Mouse (Mus musculus): Measurements from ENCODE around the gene Pgls.

Gene Pgls

DNA sequence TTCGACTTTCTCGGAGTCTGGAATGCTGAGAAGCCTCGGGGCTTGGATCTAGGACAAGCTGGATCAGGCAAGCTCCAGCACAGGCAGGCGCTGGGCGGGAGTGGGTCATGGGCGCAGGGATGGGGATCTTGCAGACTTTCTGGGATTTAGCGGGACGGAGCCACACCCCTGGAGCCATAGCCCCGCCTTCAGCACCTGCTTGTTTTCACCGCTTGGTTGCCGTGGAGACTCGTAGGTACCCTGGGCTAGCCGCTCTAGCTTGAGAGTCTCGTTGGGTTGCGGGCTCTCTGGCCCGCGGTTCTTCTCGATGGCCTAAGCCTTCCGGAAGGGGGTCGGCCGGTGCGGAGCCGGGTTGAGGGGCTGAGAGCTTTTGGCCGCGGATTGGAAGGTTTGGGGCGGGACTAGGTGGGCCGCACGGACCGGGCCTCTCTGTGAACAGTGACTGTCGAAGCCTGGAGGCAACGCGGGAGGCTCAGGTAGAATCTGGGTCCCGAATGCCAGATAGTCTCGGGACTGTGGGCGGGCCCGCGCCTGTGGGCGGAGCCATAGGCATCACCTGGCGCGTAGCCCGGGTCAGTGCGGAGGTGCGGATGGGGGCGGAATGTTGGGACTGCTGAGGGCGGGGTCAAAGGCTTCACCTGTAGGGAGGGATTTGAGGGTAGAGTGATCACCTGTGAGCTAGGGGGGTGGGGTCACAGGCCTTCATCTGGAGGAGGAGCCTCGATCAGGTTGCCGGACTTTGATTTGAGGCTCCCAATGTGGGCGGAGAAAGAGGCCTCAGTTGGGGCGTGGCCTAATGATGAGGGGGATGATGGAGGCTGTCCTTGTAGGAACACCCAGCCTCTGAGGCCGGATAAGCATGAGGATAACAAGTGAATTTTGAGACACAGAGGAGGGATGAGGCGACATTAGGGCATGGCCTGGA lies 22.3 kb upstream of the Pgls start:
- peak; percentile 96 for DNase-seq

DNA sequence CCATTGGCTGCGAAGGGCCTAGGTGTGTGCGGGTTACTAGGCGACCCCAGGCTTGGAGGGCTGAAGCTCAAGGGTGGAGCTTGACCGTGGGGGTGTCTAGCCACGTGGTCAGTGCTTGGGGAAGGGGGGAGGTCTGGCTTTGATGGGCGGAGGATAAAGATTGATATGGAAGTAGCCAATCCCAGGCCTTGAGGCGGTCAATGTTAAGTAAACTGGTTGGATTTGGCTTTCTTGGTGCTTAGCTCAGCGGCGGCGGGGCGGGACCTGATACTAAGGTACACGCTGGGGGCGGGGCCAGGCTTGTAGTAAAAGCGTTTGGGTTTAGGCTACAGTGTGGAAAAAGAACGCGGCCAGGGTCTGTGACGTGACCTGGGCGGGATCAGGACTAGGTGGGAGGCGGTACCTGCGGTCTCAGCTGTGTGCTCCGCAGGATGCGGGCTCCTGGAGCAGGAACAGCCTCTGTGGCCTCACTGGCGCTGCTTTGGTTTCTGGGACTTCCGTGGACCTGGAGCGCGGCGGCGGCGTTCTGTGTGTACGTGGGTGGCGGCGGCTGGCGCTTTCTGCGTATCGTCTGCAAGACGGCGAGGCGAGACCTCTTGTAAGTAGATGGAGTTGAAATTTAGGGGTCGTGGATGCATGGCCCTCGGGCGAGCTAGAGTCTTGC lies 21.6 kb upstream of the Pgls start:
- peak; percentile 98 for DNase-seq

DNA sequence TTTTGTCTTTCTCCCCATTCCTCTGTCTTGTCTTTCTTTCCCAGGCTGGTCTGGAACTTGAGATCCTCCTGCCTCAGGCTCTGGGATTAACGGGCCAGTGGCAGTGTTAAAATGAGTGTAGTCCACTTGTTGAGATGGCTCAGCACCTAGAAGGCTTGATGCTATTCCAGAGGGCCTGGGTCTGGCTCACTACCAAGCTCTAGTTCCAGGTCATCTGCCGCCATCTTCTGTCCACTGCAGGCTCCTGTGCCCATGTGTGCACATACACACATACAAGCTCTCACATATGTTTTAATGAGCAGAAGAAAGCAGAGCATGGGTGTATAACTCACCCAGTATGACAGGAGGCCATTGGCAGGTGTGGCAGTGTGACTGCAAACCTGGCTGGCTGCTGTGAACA lies 19.9 kb upstream of the Pgls start:
- DNase-seq: no peak

DNA sequence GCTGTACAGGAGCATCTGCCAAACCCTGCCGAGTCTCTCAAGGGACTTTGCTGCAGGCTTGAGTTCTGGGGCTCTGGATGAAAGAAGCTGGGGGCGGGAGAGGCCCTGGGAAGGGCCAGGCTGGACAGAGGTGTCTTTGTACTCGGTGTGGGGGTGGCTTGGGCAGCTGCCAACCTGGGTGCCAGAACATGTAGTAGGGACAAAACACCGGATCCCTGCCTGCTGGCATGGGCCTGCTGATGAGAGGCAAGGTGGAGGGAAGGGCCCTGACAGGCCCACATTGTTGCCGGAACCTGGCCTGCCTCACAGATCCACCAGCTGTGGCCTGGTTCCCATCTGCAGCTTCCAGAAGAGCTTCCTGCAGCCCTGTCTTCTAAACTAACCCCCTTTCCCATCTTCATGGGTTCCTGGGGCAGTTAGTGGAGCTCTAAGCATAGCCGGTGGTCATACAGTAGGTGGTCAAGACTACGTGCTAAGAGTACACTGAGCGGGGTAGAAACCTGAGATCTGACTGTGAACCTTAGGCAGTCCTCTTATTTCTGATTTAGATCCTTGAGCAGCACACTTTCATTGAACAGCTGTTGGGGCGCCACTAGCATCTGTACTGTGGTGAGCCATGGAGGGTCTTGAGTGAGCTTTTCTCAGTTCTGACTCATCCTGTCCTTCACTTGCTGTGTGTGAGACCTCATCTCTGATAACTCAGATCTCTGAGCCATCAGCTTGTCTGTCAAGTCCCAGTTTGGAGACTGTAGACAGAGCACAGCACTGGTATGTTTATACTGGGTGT lies 18.9 kb upstream of the Pgls start:
- DNase-seq: peak; percentile 78

DNA sequence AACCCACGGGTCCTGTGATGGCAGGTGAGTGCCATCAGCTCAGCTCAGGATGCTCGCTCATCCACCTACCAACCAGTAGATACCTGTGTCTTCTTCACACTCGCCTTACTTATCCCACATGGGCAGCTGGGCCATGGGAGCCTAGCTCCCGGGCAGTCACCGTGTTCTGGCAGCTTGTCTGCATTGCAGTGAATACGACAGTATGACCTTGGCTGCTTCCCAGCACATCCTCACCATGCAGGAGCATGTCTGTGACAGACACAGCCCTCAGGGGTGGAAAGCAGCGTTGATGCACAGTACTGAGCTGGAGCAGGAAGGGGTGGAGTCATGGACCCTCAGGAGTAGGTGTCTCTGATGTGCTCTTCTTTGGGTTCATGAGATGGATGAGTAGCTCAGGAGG lies 17.6 kb upstream of the Pgls start:
- no peak for DNase-seq

DNA sequence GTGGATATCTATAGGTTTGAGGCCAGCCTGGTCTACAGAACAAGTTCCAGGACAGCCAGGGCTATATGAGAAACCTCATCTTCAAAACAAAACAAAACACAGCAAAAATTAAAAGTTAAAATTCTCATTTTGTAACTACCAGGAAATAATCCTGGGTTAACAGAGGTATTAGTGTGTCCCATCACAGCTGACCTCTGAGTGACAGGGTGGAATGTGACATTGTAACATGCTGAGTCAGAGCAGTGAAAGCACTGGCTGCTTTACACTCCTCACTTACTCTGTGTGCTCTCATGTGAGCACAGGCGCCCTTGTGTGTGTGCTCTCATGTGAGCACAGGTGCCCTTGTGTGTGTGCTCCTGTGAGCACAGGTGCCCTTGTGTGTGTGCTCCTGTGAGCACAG lies 17.0 kb upstream of the Pgls start:
- DNase-seq: no peak

DNA sequence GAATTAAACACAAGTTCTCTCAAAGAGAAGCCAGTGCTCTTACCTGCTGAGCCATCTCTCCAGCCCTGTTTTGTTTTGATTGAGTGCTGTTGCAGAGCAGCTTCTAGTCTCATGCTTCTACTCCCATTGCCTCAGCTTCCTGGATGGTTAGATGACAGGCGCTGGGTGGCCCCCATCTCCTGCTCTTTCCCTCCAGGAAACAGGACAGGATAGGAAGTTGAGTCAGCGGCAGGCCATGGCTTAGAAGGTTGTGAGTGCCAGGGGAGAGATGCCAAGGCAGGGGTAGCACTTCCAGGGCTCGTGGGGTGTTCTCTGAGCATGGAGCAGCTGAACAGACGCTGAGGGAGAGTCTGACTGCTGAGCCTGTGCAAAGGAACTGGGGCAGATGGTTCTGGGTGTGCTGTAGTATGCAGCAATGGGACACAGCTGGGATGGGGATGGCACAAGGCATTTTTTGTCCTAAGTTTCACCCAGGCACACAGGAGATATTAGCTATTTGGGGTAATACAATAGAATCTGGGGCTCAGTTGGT lies 14.1 kb upstream of the Pgls start:
- DNase-seq: no peak

DNA sequence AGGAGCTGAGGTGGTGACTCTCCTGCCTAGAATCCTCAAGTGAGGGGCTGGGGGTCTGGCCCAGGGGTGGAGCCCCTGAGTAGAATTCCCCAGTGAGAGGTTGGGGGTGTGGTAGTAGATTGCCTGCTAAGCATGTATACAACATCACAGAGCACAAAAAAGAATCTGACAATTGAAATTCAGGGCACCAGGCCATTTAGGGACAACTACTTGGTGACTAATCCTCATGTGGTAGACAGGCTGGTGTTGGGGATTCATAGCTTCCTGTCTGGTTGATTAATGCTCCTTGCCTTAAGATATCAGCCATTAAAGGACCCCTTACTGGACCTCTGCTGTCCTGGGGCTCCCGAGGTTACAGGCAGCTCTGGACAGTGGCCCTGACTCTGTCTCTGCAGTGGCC lies 13.0 kb upstream of the Pgls start:
- DNase-seq: no peak

DNA sequence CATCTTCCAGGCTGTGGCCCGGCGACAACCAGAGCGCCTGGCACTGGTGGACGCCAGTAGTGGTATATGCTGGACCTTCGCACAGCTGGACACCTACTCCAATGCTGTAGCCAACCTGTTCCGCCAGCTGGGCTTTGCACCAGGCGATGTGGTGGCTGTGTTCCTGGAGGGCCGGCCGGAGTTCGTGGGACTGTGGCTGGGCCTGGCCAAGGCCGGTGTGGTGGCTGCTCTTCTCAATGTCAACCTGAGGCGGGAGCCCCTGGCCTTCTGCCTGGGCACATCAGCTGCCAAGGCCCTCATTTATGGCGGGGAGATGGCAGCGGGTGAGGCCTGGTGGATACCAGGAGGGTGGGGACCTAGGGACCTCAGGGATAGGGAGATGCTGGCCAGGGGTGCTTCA lies 12.5 kb upstream of the Pgls start:
- no peak for DNase-seq

DNA sequence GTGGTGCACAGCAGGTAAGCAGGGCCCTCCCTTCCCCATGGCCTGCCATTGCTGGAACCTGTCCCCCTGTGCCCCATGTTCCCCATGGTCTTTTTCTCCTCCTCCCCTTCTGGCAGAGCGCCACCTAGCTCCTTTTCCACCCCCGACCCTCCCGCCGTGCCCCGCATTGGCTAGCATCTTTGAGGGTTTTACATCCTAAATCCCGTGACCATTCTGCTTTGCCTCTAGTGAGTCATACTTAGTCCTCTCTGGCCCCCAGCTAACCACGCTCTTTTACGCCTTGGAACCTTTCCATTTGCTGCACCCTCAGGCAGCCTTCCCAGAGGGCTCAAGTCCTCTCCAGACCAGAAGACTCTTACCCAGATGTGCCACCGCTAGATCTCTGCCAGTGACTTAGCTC lies 11.8 kb upstream of the Pgls start:
- DNase-seq: no peak

DNA sequence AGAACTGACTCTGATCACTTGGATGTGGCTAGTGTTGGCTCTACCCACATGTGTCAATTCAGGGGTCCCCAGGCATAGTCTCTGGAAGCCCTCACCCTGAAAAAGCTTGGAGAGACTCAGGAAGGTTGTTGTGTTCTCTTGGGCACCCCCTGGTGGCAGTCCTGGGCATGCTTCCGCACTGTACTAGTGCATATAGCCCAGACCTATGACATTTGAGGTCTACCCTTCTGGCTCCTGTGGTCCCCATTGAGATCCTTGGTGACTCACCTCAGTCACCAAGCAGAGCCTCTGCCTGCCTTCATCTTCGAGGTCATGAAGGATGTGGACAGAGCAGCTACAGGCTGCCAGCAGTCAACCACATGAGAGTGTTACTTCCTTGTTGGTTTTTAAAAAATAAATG lies 5.1 kb upstream of the Pgls start:
- DNase-seq: peak; percentile 58

DNA sequence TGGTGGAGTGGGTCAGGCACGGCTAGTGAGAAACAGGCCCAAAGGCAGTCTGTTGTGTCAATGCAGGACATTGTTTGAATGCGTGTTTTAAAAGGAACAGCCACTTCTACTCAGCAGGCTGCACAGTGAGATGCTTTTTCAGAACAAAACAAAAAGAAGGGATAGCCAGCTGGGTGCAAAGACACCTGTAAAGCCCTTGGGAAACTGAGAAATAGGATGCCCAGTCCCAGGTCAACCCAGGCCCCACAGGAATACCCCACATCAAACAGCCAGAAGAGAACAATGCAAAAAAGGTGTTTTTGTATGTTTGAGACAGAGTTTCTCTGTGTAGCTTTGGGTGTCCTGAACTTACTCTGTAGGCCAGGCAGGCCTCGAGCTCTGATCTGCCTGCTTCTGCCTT lies 3.2 kb upstream of the Pgls start:
- no peak for DNase-seq

DNA sequence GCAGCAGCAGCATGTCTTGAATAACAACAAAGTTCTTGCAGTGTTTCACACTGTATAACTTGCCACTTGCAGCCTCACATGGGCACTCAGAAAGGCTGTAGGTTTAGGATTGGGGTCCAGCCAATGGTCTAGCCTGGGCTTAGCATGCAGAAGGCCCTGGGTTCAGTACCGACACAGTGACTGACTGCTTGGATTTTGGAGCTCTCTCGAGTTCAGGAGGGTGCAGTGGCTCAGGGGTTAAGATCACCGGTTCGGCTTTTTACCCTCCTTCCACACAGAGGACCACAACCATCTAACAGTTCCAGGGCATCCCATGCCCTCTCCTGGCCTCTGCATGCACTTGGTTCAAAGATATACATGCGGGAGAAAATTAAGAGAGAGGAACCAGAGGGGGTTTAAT lies 959 bp upstream of the Pgls start:
- no peak for DNase-seq

DNA sequence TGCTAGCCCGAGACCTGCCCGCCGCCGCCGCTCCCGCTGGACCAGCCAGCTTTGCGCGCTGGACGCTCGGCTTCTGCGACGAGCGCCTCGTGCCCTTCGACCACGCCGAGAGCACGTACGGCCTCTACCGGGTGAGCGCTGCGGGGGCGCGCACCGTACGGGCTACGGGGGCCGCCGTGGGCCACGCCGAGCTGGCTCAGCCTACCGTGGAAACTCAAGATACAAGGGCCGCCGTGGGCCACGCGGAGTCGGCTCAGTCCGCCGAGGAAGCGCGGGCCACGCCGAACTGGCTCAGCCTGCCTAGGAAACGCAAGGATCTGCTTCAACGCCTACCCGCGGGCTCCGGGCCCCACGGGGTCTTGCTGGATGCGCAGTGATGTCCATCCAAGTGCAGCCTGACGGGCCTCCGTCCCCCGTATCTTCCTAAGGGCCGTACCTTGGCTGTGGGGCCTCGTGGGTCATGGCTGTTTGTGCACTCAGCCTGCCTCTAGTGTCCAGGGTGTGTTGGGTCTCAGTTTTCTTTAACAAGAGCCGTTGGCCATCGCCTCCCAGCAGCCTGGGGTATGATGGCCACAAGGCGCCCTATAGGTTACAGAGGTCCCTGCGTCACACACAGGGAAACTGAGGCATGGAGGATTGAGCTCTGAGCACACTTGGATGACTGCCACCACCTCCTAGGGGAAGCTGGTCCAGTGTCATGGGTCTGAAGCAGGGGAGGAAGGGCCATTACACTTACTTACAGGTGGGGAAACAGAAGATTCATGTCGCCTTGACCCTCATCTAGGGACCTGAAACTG lies 596 bp downstream of the Pgls start:
- peak; percentile 90 for DNase-seq

DNA sequence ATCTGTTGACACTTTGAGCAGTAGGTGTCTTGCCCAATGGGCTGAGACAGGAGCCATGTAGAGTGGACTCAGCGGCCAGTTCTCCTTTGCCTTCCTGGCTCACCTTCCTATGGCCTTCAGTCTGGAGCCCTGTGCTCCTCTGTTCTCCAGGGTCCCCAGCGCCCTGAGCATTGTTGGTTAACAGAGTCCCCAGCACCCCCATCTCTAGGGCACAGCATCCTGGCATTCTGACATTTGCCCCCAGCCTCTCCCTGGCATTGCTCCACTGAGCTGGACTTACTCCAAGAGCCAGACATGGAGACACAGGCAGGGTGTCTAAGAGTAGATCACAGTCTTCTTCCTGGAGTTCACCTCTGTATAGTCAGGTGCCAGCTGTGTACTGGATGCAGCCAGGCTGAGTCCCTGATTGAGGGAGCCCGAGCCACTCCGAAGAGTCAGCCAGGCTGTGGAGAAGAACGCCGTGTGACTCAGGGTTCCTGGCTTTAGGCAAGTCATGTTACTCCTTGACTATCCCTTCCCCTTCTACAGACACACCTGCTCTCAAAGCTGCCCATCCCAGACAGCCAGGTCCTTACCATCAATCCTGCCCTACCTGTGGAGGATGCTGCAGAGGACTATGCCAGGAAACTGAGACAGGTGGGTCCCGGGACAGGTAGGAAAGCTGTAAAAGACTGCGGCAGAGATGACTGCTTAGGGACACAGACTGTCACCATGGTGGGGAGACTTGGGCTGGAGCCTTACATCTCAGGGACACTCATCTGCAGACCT lies 1.8 kb downstream of the Pgls start:
- no peak for DNase-seq

DNA sequence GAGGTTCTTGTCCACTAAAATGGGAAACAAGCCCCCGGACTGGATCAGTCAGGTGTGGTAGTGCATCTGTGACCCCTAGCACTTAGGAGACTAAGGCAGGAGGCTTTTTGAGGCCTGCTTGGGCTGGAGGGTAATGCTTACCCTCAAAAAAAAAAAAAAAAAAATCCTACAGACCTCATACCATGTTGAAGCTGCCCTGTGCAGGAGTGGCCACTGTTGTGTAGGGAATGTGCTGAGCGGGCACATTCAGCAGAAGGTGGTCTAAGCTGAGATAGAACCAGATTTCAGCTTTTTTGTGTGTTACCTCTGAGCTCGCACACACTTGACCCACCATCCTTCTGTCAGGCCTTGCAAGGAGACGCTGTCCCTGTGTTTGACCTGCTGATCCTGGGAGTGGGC lies 2.3 kb downstream of the Pgls start:
- DNase-seq: no peak

DNA sequence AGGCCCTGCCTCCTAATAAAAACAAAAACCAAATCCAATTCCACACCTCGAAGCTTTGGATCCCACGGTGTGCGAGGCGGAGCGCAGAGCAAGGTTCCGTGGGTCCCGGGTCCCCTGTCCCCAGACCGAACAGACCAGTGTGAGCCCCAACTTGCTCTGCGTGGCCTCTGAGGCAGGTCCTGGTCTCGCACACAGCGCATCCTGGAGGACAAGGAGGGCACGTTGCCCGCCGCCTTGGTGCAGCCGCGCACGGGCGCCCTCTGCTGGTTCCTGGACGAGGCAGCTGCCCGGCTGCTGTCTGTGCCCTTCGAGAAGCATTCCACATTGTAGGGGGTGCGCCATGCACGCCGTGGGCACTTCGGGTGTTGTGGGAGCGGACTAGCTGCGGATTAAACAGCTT lies 3.9 kb downstream of the Pgls start:
- DNase-seq: peak; percentile 92

DNA sequence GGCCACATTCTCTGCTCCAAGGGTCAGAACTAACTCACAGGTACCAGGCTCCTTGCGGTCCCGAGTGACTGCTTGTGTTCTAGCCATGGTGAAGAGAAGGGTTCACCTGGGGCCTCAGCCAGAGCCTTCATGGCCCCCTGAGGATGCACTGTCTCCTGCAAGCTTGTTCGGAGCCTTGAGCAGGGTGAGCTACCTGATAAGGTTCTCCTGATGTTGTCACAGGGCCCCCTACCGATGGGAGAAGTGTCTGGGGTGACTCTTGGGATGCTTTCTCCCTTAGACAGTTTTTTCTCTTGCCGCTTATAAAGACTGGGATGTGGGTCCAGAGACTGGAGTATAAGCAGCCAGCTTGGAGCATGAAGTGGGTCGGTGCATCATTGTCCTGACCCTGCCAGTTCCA lies 4.4 kb downstream of the Pgls start:
- no peak for DNase-seq

DNA sequence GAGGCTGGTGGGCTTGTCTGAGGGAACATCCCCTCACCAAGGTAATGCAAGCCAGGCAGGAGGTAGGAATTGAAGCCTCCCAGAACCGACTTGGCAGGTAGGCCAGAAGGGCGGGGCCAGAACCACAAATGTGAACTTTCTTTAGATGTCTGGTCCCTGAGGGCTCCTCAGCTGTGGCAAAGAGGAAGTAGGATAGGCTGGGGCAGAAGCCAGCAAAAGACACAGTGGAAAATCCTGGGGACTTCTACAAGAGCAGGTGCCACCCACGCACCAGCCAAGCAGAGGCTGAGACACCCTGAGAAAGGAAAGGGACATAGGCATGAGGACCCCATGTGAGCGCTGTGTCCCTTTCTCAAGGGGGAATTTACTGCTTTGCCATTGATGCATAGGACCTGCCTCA lies 4.8 kb downstream of the Pgls start:
- no peak for DNase-seq

DNA sequence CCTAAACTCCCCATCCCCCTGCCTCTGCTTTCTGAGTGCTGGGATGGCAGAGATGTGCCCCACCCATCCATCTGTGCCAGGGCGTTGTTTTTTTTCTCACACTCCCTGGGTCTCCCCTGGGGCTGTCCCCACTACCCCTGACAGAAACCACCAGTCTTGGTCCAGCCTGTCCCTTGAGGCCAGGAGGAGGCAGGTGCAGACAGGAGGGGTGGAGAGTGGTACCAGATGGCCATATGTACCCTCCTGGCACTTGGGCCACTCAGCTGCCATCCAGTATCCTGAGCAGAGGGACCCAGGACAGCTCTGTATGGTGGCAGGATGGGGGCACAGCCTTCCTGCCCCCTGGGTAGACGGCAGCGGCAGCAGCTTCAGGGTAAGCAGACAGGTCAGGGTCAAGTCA lies 5.5 kb downstream of the Pgls start, which contains the start of gene Fam129c:
TSS of gene Fam129c (plus strand) at position 198 of the 400 bp plus-strand sequence.
- no peak for DNase-seq

DNA sequence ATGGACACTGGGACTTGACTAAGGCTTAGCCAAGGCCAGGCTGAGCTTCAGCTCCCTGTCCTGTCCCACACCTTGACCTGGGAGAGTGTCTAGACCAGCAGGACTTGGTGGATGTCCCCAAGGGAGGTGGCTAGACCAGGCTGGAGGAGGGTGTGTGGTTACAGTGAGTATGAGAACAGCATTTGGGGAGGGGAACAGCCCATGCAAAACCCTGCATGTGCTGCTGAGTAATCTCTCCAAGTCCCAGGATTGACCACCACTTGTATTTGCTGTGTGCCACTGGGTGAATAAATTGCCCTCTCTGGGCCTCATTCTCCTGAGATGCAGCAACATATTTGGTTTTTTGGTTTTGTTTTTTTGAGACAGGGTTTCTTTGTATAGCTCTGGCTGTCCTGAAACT lies 6.4 kb downstream of the Pgls start:
- DNase-seq: no peak

DNA sequence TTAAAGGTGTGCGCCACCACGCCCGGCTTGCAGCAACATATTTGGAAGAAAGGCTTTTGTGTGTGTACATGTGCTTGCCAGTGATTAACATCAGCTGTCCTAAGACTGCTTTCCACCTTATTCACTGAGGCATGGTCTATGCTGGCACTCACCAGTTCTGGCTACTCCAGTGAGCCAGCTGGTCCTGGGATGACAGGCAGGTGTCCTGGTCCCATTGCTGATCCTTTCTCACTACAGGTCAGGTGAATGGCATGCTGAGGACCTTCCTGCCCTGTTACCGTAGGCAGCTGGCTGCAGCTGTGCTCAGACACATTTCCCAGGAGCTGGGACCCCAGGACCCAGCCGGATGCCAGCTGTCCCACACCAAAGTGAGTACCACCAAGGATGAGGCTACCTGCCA lies 6.9 kb downstream of the Pgls start:
- no peak for DNase-seq
